Mouse (Mus musculus): Measurements from ENCODE around the gene Ppp1r12b. TPM values are rescaled to one million over a fixed set of nuclear protein-coding genes. Genes with fewer than 3 reads are reported as not detected.

The Ppp1r12b gene
- polyA plus RNA-seq, 1 experiment: 2.7 TPM

DNA sequence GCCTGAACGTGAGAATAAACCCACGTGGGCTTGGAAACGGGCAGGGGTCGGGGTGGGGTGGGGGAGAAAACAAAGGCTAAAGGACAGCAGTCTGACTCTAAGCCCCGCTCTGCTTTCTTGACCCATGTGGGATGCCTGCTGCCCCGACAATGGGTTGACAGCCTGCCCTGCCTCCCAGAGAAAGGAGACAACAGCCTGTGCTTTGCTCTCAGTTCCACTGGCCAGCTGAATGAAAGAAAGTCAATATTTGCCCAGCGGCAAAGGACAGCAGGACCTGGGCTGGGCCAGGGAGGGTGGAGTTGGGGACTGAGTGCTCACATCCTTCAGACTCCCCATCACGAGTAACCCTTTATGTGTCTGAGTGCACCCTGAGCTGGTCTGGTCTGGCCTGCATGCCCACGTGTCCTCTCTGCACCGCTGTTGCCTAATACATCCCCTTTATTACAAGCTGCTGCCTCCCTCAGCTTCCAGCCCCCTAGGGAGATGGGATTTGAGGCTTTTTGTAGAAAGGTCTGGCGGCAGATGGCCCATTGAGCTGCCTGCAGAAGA, 242.2 kb downstream of the Ppp1r12b start:
- TF ChIP-seq GATA1 (IDR thresholded peaks at IDR 0.05; ENCODE audit: low read length): no peak

DNA sequence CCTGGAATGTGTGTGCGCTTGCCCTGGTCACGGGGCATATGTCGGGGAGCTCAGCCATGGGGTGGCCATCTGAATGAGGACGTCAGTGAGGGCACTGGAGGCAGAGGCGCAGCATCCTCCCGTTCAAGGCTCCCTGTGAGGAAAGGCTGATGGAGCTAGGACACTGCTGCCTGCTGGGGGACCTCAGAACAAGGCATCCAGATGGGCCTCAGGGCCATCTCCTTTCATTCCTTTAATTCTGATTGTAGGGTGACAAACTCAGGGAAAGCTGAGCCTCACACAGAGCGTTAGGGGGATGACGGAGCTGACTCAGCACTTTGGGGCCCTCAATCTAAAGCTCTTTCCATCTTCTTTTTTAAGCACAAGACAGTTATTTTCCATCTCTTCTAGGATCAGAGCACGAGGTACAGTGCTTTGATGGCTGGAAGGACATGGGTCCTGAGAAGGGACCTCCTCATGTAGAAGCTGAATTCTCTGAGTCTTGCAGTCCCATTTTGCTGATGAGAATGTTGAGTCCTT, 242.9 kb downstream of the Ppp1r12b start:
- TF ChIP-seq GATA1 (IDR thresholded peaks at IDR 0.05; ENCODE audit: low read length): no peak

DNA sequence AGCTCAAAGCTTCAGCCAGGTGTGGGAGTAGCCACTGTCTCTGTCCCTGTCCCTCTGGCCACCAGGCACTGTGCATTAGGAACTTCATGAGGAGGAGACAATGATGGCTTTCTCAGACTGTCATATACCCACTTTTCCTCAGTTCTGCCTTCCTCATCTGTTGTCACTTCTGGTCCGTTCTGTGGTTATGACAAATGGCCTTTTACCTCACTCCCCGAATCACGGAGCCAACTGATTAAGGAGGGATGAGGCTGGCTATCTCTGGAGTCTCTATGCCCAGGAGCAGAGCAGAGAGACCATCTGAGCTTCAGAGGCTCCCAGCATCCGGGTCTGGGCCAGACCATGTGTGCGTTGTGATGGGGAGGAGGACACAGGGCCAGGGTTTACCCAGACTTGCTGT, 244.1 kb downstream of the Ppp1r12b start:
- TF ChIP-seq GATA1 (IDR thresholded peaks at IDR 0.05; ENCODE audit: low read length): no peak

DNA sequence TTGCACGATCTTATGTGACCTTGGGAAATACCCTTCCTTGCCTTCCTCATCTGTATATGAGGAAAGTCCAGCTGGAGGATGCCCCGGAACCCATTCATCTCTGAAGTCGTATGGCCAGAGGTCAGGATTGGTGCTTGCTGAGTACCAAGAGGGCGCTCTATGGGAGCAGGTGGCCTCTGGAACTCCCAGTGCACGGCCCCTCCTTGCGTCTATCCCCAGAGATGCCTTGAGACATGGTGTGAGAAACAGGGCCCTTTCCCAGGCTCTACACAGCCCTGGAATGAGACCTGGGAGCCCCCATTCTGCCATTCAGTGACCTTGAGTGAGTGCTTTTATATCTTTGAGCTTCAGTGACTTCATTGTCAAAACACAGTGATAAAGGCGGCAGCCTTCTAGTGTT, 244.7 kb downstream of the Ppp1r12b start:
- no peak for TF ChIP-seq GATA1 (IDR thresholded peaks at IDR 0.05; ENCODE audit: low read length)

DNA sequence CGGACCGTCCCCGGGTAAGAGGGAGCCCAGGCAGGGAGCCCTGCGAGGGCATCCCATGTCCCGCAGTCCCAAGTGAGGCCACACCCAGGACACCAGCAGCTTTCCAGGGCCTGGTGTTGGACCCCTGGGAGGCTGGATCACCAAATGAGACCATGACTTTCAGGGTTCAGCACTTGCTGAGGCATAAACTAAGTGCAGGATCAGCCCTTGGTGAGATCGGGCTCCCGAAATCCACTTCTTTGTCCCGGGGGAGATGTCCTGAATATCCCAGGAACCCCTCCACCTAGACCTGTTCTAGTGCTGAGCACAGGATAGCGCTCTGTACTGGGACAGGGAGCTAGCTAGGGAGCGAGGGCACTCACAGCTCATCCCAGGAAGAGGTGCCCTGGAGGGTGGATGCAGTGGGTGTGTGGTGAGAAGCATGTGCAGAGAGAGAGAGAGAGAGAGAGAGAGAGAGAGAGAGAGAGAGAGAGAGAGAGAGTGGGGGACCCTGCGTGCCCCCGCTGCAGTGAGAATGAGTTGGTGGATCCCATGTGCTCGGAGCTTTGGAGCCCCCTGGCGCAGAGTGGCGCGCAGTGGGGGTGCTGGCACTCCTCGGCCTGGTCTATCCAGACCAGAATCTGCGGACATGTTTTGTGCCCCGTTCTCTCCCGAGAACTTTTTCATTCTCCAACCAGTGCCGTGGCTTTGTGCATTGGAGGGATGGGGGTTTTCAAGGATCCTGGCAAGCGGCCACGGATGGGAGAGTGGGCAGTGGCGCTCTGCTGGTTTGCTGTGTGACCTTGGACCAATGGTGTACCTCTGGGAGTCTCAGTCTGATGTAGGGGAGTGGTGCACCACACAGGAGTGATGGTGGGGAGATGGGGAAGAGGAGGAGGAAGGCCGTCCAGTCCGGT, 246.1 kb downstream of the Ppp1r12b start:
- no peak for TF ChIP-seq GATA1 (IDR thresholded peaks at IDR 0.05; ENCODE audit: low read length)

DNA sequence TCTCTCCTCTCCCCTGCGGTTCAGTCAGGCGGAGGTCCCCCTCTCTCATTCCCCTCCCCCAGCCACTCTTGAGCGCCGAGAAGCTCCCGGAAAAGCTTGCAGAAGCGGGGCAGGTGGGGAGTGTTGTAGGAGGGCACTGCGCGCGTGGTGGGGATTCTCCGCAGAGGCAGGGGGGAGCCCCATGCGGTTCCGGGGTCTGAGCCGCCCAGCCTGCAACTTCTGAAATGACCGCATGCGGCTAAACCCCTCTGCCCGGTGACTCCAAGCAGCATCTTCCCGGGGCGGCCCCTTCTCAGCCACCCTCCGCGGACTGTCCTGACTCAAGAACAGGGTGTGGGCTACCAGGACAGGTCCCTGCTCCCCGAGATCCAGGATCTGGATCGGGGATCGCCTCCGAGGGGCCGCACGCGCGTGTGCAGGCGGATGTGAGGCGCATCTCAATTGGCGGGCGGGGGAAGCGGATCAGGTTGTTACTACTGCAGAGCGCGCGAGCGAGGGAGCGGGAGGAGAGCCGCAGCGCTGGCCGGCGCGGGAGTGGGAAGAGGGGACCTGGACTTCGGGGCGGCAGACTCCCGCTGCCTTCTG, 246.8 kb downstream of the Ppp1r12b start:
- no peak for TF ChIP-seq GATA1 (IDR thresholded peaks at IDR 0.05; ENCODE audit: low read length)

DNA sequence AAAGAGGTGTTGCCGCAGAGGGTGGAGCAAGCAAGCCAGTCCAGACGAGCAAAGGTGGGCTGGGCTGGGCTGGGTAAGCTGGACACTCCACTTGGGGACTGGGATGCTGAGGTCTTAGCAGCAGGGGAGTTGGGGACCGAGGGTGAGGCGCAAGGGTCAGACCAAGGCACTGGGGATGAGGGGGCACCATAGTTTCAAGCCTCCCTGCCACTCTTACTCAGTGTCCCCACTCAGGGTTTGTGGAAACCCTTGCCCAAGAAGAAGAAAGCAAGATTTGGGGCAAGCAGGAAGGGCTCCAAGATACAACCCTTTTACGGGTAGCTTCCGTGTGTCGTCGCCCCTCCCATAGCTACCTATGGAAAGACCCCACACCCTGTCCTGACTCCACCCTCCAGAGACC, 247.5 kb downstream of the Ppp1r12b start:
- no peak for TF ChIP-seq GATA1 (IDR thresholded peaks at IDR 0.05; ENCODE audit: low read length)

DNA sequence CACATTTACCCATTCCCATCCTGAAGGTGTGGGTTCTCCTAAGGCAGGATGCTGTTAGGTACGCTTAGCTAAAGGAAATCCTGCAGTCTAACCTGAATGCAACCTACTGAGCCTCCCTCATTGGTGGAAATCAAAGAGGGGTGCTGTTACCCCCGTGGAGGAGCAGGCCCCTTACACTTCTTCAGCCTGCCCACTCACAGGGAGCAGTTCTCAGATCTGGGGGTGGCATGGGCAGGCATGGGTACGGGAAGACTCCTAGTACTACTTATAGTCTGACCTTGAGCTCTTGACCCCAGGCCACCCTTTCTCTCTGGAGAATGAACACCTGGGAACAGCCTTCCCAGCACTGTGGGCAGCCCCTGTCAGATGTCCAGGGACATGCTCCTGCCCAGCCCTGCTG, 248.2 kb downstream of the Ppp1r12b start:
- TF ChIP-seq GATA1 (IDR thresholded peaks at IDR 0.05; ENCODE audit: low read length): no peak

DNA sequence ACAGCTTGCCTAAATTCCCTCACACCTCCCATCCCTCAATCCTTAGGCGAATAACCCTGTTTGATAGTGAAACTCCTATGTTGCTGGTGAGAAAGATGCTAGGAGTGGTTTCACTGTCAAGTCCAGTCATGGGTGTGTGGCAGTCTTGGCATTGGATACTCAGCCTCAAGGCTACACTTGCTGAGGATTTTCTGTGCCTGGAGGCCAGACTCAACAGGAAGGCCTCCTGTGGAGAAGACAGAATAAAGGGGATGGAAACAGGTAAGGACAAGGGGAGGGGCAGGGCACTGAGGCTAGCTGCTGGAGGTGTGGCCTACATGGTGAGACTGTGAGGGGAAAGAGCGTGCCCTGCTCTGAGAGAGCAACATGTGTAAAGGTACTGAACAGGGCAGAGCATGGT, 249.2 kb downstream of the Ppp1r12b start:
- no peak for TF ChIP-seq GATA1 (IDR thresholded peaks at IDR 0.05; ENCODE audit: low read length)

Other genes with a start within 250 kb of the Ppp1r12b start
- 12.0 and 18.9 TPM in 2 replicates for gene Ube2t, start 6.6 kb upstream of the Ppp1r12b start, polyA plus RNA-seq (2012)
- 0.16 and 0.17 TPM in 2 replicates for gene Lgr6, start 149.3 kb upstream of the Ppp1r12b start, polyA plus RNA-seq (2012)
- 323 and 358 TPM in 2 replicates for gene Ptpn7, start 176.8 kb upstream of the Ppp1r12b start, polyA plus RNA-seq (2012)
- gene Arl8a, start 190.9 kb upstream of the Ppp1r12b start, polyA plus RNA-seq (2012): 71.9 and 78.5 TPM in 2 replicates
- gene Gpr37l1, start 211.7 kb upstream of the Ppp1r12b start, polyA plus RNA-seq (2012): not detected in 2 replicates

Measured in G1E-ER4 (cell line).